Mouse (Mus musculus): ENCODE data around the gene Drd5.

- TF ChIP-seq EP300 (IDR thresholded peaks at IDR 0.05; ENCODE audit: low read depth) (no peak), CTCF (IDR thresholded peaks at IDR 0.05; ENCODE audit: low read depth) (no peak)
Observed at GRCm38 (mm10) chr5:38277098-38277866, 41.9 kb upstream of the Drd5 start.

Data from heart, postnatal 0 days (tissue).